Mouse (Mus musculus) bone marrow macrophage, adult 2 months (primary cell): ENCODE results near the gene Rnf169.
A peak's percentile ranks its signal among the peaks of the same experiment; 100 is the strongest.

Experiments used
- CTCF ChIP-seq: IDR thresholded peaks from 2 replicates; pipeline ENCODE4 v1.5.1; 2012; ENCODE audit warnings: low read depth, mild to moderate bottlenecking, low read length, moderate library complexity
- POLR2A ChIP-seq: IDR thresholded peaks from 2 replicates; pipeline ENCODE4 v1.6.1; 2012; ENCODE audit warnings: mild to moderate bottlenecking, low read depth, low read length, borderline replicate concordance

- TF ChIP-seq CTCF (peak; percentile 61; the same call in 1 of the 2 replicates), POLR2A (no peak)
Observed at GRCm38 (mm10) chr7:100003781-100004180, 23.5 kb upstream of the Rnf169 start.
